Mouse (Mus musculus): ENCODE results near the gene Pdk4. TPM values are rescaled to one million over a fixed set of nuclear protein-coding genes. Genes with fewer than 3 reads are reported as not detected.

The Pdk4 gene
- polyA plus RNA-seq, 1 experiment from 2014 or later = 2.6 TPM

DNA sequence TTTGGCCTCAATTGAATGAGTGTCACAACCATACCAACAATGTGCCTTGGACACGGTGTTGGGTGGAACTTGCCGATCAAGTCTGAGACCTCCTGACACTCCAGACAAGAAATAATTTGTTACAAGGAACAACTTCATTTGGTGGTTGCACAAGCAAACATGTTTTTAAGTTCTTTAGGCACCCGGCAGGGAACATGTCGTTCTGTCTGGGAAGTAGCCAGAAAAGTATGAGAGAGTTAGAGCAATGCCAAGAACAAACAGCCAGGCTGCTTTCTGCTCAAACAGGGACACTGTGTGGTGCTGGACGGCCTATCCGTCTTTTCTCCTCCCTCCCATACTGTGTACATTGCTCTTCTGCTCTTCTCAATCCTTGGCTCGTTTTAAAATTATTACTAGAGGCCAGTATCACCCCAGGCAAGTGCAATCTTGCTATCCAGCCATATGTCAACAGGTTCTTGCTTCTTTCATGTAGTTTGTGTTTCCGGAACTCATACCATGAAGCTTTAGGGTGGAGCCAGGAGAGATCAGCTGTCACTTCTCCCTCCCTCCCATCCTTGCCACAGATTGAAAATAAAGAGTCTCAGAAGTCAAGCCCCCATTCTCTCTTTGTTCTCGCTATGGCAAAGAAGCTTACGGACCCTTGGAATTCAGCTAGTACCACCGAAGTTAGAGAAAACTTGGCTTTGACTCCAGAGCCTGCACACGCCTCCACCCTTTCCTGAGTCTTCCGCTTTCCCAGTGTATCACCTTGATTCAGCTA lies 52.8 kb downstream of the Pdk4 start:
- Histone ChIP-seq H3K4me2 (replicated peaks) (peak overlapping the region; percentile 44), H3K36me3 (no peaks in the 10 kb centered on the region), H3K4me1 (peaks cover 15% of the 10 kb centered on the region), H3K27ac (no peak overlapping the region), H3K27me3 (no peaks in the 10 kb centered on the region), H3K9me3 (no peaks in the 10 kb centered on the region), H3K9ac (no peak overlapping the region), H3K4me3 (no peak overlapping the region)
- 26% methylated on average over 13 of the region's 13 CpGs for WGBS
- 0 out of 2 replicates have a peak, but pooled peaks have one; percentile 46 for ATAC-seq (ENCODE audit: low FRiP score, low read depth)

DNA sequence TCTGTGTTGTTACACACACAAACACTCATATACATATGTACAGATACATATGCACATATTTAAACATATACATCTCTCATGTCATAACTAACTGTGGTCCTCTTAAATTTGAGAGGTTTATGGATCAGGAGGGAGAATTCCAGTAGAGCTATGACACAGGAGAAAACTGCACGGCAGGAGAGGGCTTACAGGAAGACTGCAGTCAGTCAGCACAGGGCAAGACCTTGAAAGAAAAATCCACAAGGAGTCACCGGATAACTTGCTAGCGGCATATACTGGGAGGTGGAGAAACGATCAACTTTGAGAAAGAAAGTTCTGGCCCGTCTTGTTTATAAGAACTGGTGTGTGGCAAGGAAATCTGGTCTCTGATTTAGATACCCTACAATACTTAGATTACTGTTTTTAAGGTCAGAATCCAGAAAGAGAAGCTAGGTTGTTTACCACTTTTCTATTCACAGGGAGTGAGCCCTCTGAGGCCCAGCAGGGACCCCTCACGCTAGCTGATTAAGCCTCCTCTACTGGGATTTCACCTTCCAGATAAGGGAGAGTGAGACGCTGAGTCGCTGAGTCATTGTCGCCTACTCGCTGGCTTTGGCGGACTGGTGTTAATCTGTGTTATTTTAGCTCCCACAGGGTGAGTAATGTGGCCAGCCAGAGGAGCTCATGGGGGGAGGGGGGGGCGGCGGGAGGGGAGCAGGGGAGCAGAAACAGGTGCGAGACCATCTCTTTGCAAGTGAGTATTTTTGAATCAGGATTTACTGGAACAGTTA lies 53.6 kb downstream of the Pdk4 start:
- no peak overlapping the region for H3K27ac ChIP-seq
- no peaks in the 10 kb centered on the region for H3K36me3 ChIP-seq
- WGBS = 6% methylated on average over 14 of the region's 14 CpGs
- H3K27me3 ChIP-seq = no peaks in the 10 kb centered on the region
- no peak overlapping the region for H3K4me3 ChIP-seq
- no peak overlapping the region for H3K9ac ChIP-seq
- H3K4me1 ChIP-seq = peaks cover 15% of the 10 kb centered on the region
- ATAC-seq (ENCODE audit: low FRiP score, low read depth) = peak; percentile 52; the same call in 1 of the 2 replicates
- peak overlapping the region; percentile 44 for H3K4me2 ChIP-seq (replicated peaks)
- no peaks in the 10 kb centered on the region for H3K9me3 ChIP-seq

DNA sequence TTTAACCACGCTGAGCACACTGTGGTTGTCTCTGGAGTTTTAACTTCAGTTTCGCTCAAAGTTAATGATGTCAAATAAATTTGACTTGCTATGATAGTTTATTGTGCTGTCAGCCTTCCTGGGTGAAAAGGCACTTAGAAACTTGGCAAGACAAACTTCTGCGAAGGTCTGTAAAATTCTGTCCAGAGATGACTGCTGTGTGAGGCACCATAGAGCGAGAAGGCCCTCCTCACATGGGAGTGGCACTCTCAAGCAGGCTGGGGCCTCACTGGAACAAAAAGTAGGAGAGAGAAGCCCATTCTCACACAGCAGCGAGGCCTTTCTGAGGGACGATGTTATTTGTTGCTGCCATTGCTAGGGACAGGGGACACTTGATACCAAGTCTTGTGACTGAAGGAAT lies 54.9 kb downstream of the Pdk4 start:
- WGBS = 74% methylated on average over 6 of the region's 6 CpGs
- H3K4me1 ChIP-seq = peaks cover 15% of the 10 kb centered on the region
- ATAC-seq (ENCODE audit: low FRiP score, low read depth) = no peak
- H3K27ac ChIP-seq = no peak overlapping the region
- H3K9me3 ChIP-seq = no peaks in the 10 kb centered on the region
- no peak overlapping the region for H3K9ac ChIP-seq
- no peaks in the 10 kb centered on the region for H3K27me3 ChIP-seq
- H3K4me2 ChIP-seq (replicated peaks) = no peak overlapping the region
- H3K4me3 ChIP-seq = no peak overlapping the region
- H3K36me3 ChIP-seq = no peaks in the 10 kb centered on the region

DNA sequence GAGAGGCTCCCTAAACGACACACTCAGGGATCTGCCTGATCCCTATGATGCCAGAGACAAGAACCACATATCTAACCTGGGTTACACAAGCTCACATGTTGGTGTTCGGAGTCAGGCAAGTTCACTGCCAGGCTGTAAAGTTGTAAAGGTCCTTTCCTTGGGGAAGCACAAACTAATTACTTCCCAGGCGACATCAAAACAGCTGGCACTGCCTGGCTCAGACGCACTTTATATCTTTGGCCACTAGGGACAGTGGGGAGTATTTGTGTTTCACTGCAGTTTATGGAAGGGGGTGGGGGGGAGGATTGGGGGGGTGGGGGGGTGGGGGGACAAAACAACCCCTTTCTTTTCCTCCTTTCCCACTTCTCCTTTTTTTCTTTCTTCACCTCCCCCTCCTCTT lies 58.4 kb downstream of the Pdk4 start:
- Histone ChIP-seq H3K4me2 (replicated peaks) (no peak overlapping the region), H3K9me3 (no peaks in the 10 kb centered on the region), H3K9ac (no peak overlapping the region), H3K27me3 (no peaks in the 10 kb centered on the region), H3K27ac (no peak overlapping the region), H3K4me3 (no peak overlapping the region), H3K4me1 (peaks cover 6% of the 10 kb centered on the region), H3K36me3 (no peaks in the 10 kb centered on the region)
- 20% methylated on average over 4 of the region's 4 CpGs for WGBS
- no peak for ATAC-seq (ENCODE audit: low FRiP score, low read depth)

DNA sequence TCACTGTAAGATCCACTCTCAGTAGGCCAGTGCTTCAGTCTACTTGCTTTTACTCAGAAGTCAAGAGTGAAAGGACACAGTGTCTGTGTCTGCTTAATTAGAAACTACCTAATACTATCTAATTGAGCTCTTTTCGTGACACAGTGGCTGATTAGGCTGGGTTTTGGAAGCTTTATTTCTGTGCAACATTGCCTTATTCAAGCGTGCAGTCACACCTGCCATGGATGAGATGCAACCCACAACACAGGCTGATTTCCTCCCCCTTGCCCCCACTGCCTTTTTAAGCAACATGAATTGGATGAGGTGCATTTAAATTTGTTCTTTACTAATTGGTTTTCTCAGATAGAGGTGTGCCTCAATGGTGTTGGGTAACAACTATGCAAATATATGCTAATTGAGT lies 62.2 kb downstream of the Pdk4 start:
- H3K27ac ChIP-seq = no peak overlapping the region
- H3K4me1 ChIP-seq = no peaks in the 10 kb centered on the region
- no peak overlapping the region for H3K4me2 ChIP-seq (replicated peaks)
- H3K9ac ChIP-seq = no peak overlapping the region
- no peaks in the 10 kb centered on the region for H3K9me3 ChIP-seq
- 81% methylated on average over 2 of the region's 2 CpGs for WGBS
- no peaks in the 10 kb centered on the region for H3K36me3 ChIP-seq
- no peaks in the 10 kb centered on the region for H3K27me3 ChIP-seq
- H3K4me3 ChIP-seq = no peak overlapping the region
- ATAC-seq (ENCODE audit: low FRiP score, low read depth) = no peak

Other genes starting within 250 kb of the Pdk4 start
- gene Pon3, start 240.0 kb downstream of the Pdk4 start, polyA plus RNA-seq (2015; fragmentation: Nextera tagmentation; extraction: Ambion mirVana) = 9.3 and 10.4 TPM in 2 replicates
- 22.7 and 24.7 TPM in 2 replicates for gene Pon2, start 197.9 kb downstream of the Pdk4 start, polyA plus RNA-seq (2015; fragmentation: Nextera tagmentation; extraction: Ambion mirVana)
- gene Asb4, start 112.9 kb downstream of the Pdk4 start, polyA plus RNA-seq (2015; fragmentation: Nextera tagmentation; extraction: Ambion mirVana) = 61.3 and 66.4 TPM in 2 replicates
- gene Dync1i1, start 229.3 kb upstream of the Pdk4 start, polyA plus RNA-seq (2015; fragmentation: Nextera tagmentation; extraction: Ambion mirVana) = 9.3 and 10.7 TPM in 2 replicates